Mouse (Mus musculus): ENCODE measurements around the gene Fam227a. TPM values are rescaled to one million over a fixed set of nuclear protein-coding genes. Genes with fewer than 3 reads are reported as not detected.

The Fam227a gene
- total and polyA plus RNA-seq, 3 experiments: 0.35 to 0.60 TPM; not detected in 1

DNA sequence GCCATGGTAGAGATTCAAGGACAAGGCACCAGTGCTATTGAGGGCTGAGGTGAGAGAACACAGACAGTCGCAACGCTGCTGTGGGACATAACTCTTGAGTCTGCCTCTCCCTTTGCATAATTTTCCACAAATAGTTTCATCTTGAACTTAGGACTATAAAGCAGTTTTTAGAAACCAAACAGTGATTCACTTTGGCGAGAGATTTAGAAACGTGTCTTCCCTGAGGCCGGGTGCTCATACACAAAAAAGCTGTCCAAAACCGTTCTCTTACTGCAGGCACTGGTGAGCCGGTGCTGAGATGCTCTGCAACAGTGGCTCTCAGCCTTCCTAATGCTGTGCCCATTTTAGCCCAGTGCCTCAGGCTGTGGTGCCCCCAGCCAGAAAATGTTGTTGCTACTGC lies 50.5 kb downstream of the Fam227a start:
- Histone ChIP-seq H3K27me3 (ENCODE audit: control insufficient read depth in 1 of 2, insufficient read depth in 2 of 2, low read length in 2 of 2) (0 out of 4 replicates have a peak, but pooled peaks cover 0 to under 1% of the 10 kb centered on the region in 2 experiments), H3K4me3 (ENCODE audit: control insufficient read depth in 1 of 2, insufficient read depth in 1 of 2, low read depth in 2 of 2, low read length in 2 of 2) (no peak overlapping the region), H3K27ac (ENCODE audit: control insufficient read depth, low read depth, low read length) (no peak overlapping the region), H3K9ac (ENCODE audit: control insufficient read depth, low read depth, low read length, poor library complexity, severe bottlenecking) (no peak overlapping the region), H3K9me3 (replicated peaks; ENCODE audit: insufficient read depth, low read length) (no peaks in the 10 kb centered on the region), H3K36me3 (ENCODE audit: control insufficient read depth in 1 of 2, insufficient read depth in 2 of 2, low read length in 2 of 2) (no peaks in the 10 kb centered on the region), H3K79me2 (ENCODE audit: control insufficient read depth, insufficient read depth, low read length, poor library complexity) (no peaks in the 10 kb centered on the region), H3K4me1 (ENCODE audit: control insufficient read depth in 1 of 2, insufficient read depth in 2 of 2, low read length in 2 of 2) (no peaks in the 10 kb centered on the region)
- no peak for DNase-seq (ENCODE audit: low read depth, low spot score)
- no peak for TF ChIP-seq SIN3A (IDR thresholded peaks at IDR 0.05; ENCODE audit: low read length)
- no peak for TF ChIP-seq POLR2A (IDR thresholded peaks at IDR 0.05; ENCODE audit: control insufficient read depth in 1 of 2, insufficient read depth in 1 of 2, low read depth in 1 of 2, low read length in 2 of 2, poor library complexity in 1 of 2)
- TF ChIP-seq TAL1 (IDR thresholded peaks at IDR 0.05; ENCODE audit: low read length): no peak
- no peak for TF ChIP-seq USF2 (IDR thresholded peaks at IDR 0.05; ENCODE audit: borderline replicate concordance in 1 of 2, insufficient read depth in 1 of 2, low read depth in 1 of 2, low read length in 2 of 2)

GRCm38 (mm10) chr15:79607757-79608156 lies 51.0 kb downstream of the Fam227a start:
- Histone ChIP-seq H3K4me3 (ENCODE audit: control insufficient read depth in 1 of 2, insufficient read depth in 1 of 2, low read depth in 2 of 2, low read length in 2 of 2) (no peak overlapping the region), H3K79me2 (ENCODE audit: control insufficient read depth, insufficient read depth, low read length, poor library complexity) (no peaks in the 10 kb centered on the region), H3K4me1 (ENCODE audit: control insufficient read depth in 1 of 2, insufficient read depth in 2 of 2, low read length in 2 of 2) (no peaks in the 10 kb centered on the region), H3K9ac (ENCODE audit: control insufficient read depth, low read depth, low read length, poor library complexity, severe bottlenecking) (no peak overlapping the region), H3K9me3 (replicated peaks; ENCODE audit: insufficient read depth, low read length) (no peaks in the 10 kb centered on the region), H3K36me3 (ENCODE audit: control insufficient read depth in 1 of 2, insufficient read depth in 2 of 2, low read length in 2 of 2) (no peaks in the 10 kb centered on the region), H3K27ac (ENCODE audit: control insufficient read depth, low read depth, low read length) (no peak overlapping the region), H3K27me3 (ENCODE audit: control insufficient read depth in 1 of 2, insufficient read depth in 2 of 2, low read length in 2 of 2) (peaks cover 0 to 2% of the 10 kb centered on the region in 2 experiments; a peak in 1 of 4 replicates)
- peak; percentile 53 for TF ChIP-seq SMC3 (IDR thresholded peaks at IDR 0.05; ENCODE audit: low read depth, low read length)
- peak; percentile 9 to 64 (median 31); a peak in 3 of 6 replicates for TF ChIP-seq CTCF (IDR thresholded peaks at IDR 0.05 in 2 of 3, conservative IDR thresholded peaks at IDR 0.05 in 1 of 3; ENCODE audit: control insufficient read depth in 1 of 3, insufficient read depth in 1 of 3, low read depth in 2 of 3, low read length in 3 of 3, poor library complexity in 1 of 3, severe bottlenecking in 1 of 3)
- TF ChIP-seq HCFC1 (IDR thresholded peaks at IDR 0.05; ENCODE audit: low read depth, low read length): no peak
- peak; percentile 46 for TF ChIP-seq ZC3H11A (IDR thresholded peaks at IDR 0.05; ENCODE audit: low read depth, low read length)
- TF ChIP-seq UBTF (IDR thresholded peaks at IDR 0.05; ENCODE audit: borderline replicate concordance, insufficient read depth, low read depth, low read length): no peak
- TF ChIP-seq POLR2AphosphoS5 (IDR thresholded peaks at IDR 0.05; ENCODE audit: borderline replicate concordance, low read depth, low read length): no peak
- peak; percentile 66 for TF ChIP-seq RAD21 (IDR thresholded peaks at IDR 0.05; ENCODE audit: low read depth, low read length)
- DNase-seq (ENCODE audit: low read depth, low spot score): peak; percentile 32

DNA sequence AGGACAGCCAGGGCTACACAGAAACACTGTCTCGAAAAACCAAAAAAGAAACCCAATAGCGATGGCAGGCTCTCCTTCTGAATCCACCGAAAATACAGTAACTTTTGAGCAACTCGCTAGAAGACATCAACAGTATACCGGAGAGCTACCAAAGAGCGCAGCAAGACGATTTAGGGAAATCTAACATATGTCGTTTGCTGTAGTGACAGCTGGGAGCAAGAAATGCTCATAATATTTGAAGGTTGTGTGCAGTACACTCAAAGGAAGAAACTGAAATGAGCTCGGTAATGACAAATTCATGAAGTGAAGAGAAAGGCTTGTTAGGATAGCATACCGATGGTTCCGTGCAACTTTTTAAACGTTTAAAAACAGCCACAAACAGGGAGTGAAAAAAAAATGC lies 52.6 kb downstream of the Fam227a start:
- H3K9me3 ChIP-seq (replicated peaks; ENCODE audit: insufficient read depth, low read length): no peaks in the 10 kb centered on the region
- no peak for TF ChIP-seq MXI1 (IDR thresholded peaks at IDR 0.05; ENCODE audit: low read depth, low read length)
- TF ChIP-seq TAL1 (IDR thresholded peaks at IDR 0.05; ENCODE audit: low read length): no peak
- TF ChIP-seq MEF2A (IDR thresholded peaks at IDR 0.05; ENCODE audit: extremely low read depth, insufficient replicate concordance, low read depth, low read length, poor library complexity, severe bottlenecking): no peak
- TF ChIP-seq POLR2AphosphoS2 (IDR thresholded peaks at IDR 0.05; ENCODE audit: low read length): no peak
- no peak for TF ChIP-seq MAZ (IDR thresholded peaks at IDR 0.05; ENCODE audit: low read depth, low read length)
- no peak for TF ChIP-seq POLR2AphosphoS5 (IDR thresholded peaks at IDR 0.05; ENCODE audit: borderline replicate concordance, low read depth, low read length)
- no peak for TF ChIP-seq ZNF384 (IDR thresholded peaks at IDR 0.05; ENCODE audit: low read depth, low read length)
- TF ChIP-seq JUND (IDR thresholded peaks at IDR 0.05; ENCODE audit: low read depth, low read length): no peak
- TF ChIP-seq MYC (IDR thresholded peaks at IDR 0.05; ENCODE audit: low read depth, low read length): no peak
- no peak for TF ChIP-seq GABPA (IDR thresholded peaks at IDR 0.05; ENCODE audit: low read depth, low read length)
- no peak for TF ChIP-seq SIN3A (IDR thresholded peaks at IDR 0.05; ENCODE audit: low read length)
- TF ChIP-seq ZC3H11A (IDR thresholded peaks at IDR 0.05; ENCODE audit: low read depth, low read length): no peak
- TF ChIP-seq GATA1 (IDR thresholded peaks at IDR 0.05; ENCODE audit: low read depth, low read length): no peak
- no peak for TF ChIP-seq POLR2A (IDR thresholded peaks at IDR 0.05; ENCODE audit: control insufficient read depth in 1 of 2, insufficient read depth in 1 of 2, low read depth in 1 of 2, low read length in 2 of 2, poor library complexity in 1 of 2)
- TF ChIP-seq EP300 (IDR thresholded peaks at IDR 0.05; ENCODE audit: low read depth in 1 of 2, low read length in 2 of 2): no peak
- TF ChIP-seq USF2 (IDR thresholded peaks at IDR 0.05; ENCODE audit: borderline replicate concordance in 1 of 2, insufficient read depth in 1 of 2, low read depth in 1 of 2, low read length in 2 of 2): no peak
- TF ChIP-seq HCFC1 (IDR thresholded peaks at IDR 0.05; ENCODE audit: low read depth, low read length): no peak
- H3K4me1 ChIP-seq (ENCODE audit: control insufficient read depth in 1 of 2, insufficient read depth in 2 of 2, low read length in 2 of 2): no peaks in the 10 kb centered on the region
- H3K9ac ChIP-seq (ENCODE audit: control insufficient read depth, low read depth, low read length, poor library complexity, severe bottlenecking): no peak overlapping the region
- no peaks in the 10 kb centered on the region for H3K36me3 ChIP-seq (ENCODE audit: control insufficient read depth in 1 of 2, insufficient read depth in 2 of 2, low read length in 2 of 2)
- H3K27me3 ChIP-seq (ENCODE audit: control insufficient read depth in 1 of 2, insufficient read depth in 2 of 2, low read length in 2 of 2): peaks cover 2 to 5% of the 10 kb centered on the region in 2 experiments; a peak in 3 of 4 replicates
- no peak overlapping the region for H3K27ac ChIP-seq (ENCODE audit: control insufficient read depth, low read depth, low read length)
- H3K4me3 ChIP-seq (ENCODE audit: control insufficient read depth in 1 of 2, insufficient read depth in 1 of 2, low read depth in 2 of 2, low read length in 2 of 2): no peak overlapping the region
- no peak for DNase-seq (ENCODE audit: low read depth, low spot score)
- H3K79me2 ChIP-seq (ENCODE audit: control insufficient read depth, insufficient read depth, low read length, poor library complexity): no peaks in the 10 kb centered on the region

Measured in MEL (cell line).